Mouse (Mus musculus): ENCODE results near the gene Rnf141.

DNA sequence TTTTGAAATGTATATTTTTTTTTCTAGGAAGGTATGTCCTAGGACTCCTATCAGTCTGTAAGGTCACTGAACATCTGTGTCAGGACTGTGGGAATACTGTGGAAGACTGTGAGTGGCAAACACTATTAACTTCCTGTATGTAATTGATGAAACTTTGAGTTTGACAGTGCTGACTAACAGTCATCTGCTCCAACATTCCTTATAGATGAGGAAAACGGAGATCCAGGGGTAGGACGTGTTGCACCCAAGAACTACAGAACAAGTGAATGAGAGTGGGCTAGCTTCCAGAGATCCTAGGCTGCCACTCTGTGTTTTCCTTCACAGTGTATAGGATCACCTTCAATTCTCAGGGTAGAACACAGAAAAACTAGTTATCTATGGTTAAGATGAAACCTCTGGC, 3.1 kb upstream of the Rnf141 start:
- TF ChIP-seq CTCF (IDR thresholded peaks at IDR 0.05; ENCODE audit: borderline replicate concordance, control insufficient read depth, extremely low read depth, insufficient read depth, low read length, poor library complexity) (no peak), POLR2A (IDR thresholded peaks at IDR 0.05; ENCODE audit: control insufficient read depth, extremely low read depth, insufficient read depth, low read length, poor library complexity) (no peak)
